In genomic region chr2:75470688-75471054, GRCm38 (mm10) we compare ENCODE assay signal across 8 mouse cellular contexts.
DNase-seq lines count a peak whose midpoint lies in the region; ATAC-seq and TF ChIP-seq lines count a peak whose summit lies in the region.

No protein-coding gene starts in this region.

- no peaks in the 10 kb centered on the region for H3K4me1 ChIP-seq in lung, postnatal 0 days (ENCODE audit: insufficient read depth, low read depth, low read length)
- H3K4me1 ChIP-seq in limb, embryonic 10.5 days = peaks cover 34% of the 10 kb centered on the region
- peaks cover 10% of the 10 kb centered on the region for H3K4me1 ChIP-seq in neural tube, embryonic 15.5 days

- H3K4me3 ChIP-seq in lung, postnatal 0 days (ENCODE audit: low read depth, low read length) = no peak overlapping the region
- H3K4me3 ChIP-seq in limb, embryonic 10.5 days = no peak overlapping the region; the same call in 1 of the 2 replicates
- H3K4me3 ChIP-seq in neural tube, embryonic 15.5 days (replicated peaks) = no peak overlapping the region; the same call in 1 of the 2 replicates

- H3K9ac ChIP-seq in lung, postnatal 0 days (replicated peaks; ENCODE audit: low read depth) = no peak overlapping the region
- no peak overlapping the region for H3K9ac ChIP-seq in neural tube, embryonic 15.5 days (replicated peaks)

- ATAC-seq in frontal cortex, adult (ENCODE audit: low TSS enrichment) = peak; percentile 81; the same call in 1 of the 2 replicates
- ATAC-seq in lung, postnatal 0 days = 0 out of 2 replicates have a peak, but pooled peaks have one; percentile 16
- peak; percentile 32; the same call in 1 of the 2 replicates for ATAC-seq in neural tube, embryonic 15.5 days (ENCODE audit: low FRiP score)

- WGBS in lung, postnatal 0 days = 39% methylated on average over 9 of the region's 9 CpGs
- 58% methylated on average over 9 of the region's 9 CpGs for WGBS in limb, embryonic 10.5 days
- WGBS in neural tube, embryonic 15.5 days = 35% methylated on average over 9 of the region's 9 CpGs

- peak overlapping the region; percentile 22 for H3K4me2 ChIP-seq in lung, postnatal 0 days (replicated peaks; ENCODE audit: low read depth, low read length)
- H3K4me2 ChIP-seq in neural tube, embryonic 15.5 days = peak overlapping the region; percentile 44

- H3K36me3 ChIP-seq in lung, postnatal 0 days (ENCODE audit: insufficient read depth, low read length) = no peaks in the 10 kb centered on the region
- no peaks in the 10 kb centered on the region for H3K36me3 ChIP-seq in limb, embryonic 10.5 days
- no peaks in the 10 kb centered on the region for H3K36me3 ChIP-seq in neural tube, embryonic 15.5 days

- no peaks in the 10 kb centered on the region for H3K9me3 ChIP-seq in lung, postnatal 0 days (ENCODE audit: low read length)
- H3K9me3 ChIP-seq in limb, embryonic 10.5 days (replicated peaks) = no peaks in the 10 kb centered on the region
- H3K9me3 ChIP-seq in neural tube, embryonic 15.5 days (replicated peaks) = no peaks in the 10 kb centered on the region

- no peaks in the 10 kb centered on the region for H3K27me3 ChIP-seq in lung, postnatal 0 days (replicated peaks; ENCODE audit: insufficient read depth, low read length)
- H3K27me3 ChIP-seq in limb, embryonic 10.5 days (ENCODE audit: low read depth, poor library complexity, severe bottlenecking) = no peaks in the 10 kb centered on the region
- no peaks in the 10 kb centered on the region for H3K27me3 ChIP-seq in neural tube, embryonic 15.5 days (replicated peaks)

- no peak for DNase-seq in frontal cortex, postnatal 36 days (ENCODE audit: low spot score in 2 of 2)
- DNase-seq in lung, postnatal 0 days (ENCODE audit: low spot score) = no peak
- DNase-seq in lung, postnatal 14 days = no peak
- no peak for DNase-seq in limb, embryonic 10.5 days (ENCODE audit: low spot score)
- DNase-seq in gastrocnemius, postnatal 25 days = no peak
- no peak for DNase-seq in gastrocnemius, adult 8-10 months (ENCODE audit: low spot score in 2 of 2)

- H3K27ac ChIP-seq in lung, postnatal 0 days (ENCODE audit: low read length) = 0 out of 2 replicates have a peak overlapping the region, but pooled peaks have one; percentile 0
- H3K27ac ChIP-seq in limb, embryonic 10.5 days = peak overlapping the region; percentile 79
- peak overlapping the region; percentile 73 for H3K27ac ChIP-seq in neural tube, embryonic 15.5 days (replicated peaks)

- no peak for TF ChIP-seq EP300 in lung, postnatal 0 days (IDR thresholded peaks at IDR 0.05)

- no peak for TF ChIP-seq CTCF in lung, postnatal 0 days (IDR thresholded peaks at IDR 0.05)

Comparison
In these comparisons a context has a peak if more than half of its experiments do, and no peak if none do; other contexts are left out.
1. ATAC-seq: peak in every context shown above with its lines; median percentile 81 in frontal cortex, adult; 32 in neural tube, embryonic 15.5 days; 16 in lung, postnatal 0 days.
2. H3K27ac ChIP-seq: peak in every context shown above with its lines; median percentile 79 in limb, embryonic 10.5 days; 73 in neural tube, embryonic 15.5 days; 0 in lung, postnatal 0 days.